Mouse (Mus musculus): ENCODE results near the gene Xrn1.
"Not testable (repeated sequence)": the region's sequence is repeated elsewhere in the genome, so short reads cannot be mapped to it uniquely, and the experiment has no call there.

Xrn1 gene

DNA sequence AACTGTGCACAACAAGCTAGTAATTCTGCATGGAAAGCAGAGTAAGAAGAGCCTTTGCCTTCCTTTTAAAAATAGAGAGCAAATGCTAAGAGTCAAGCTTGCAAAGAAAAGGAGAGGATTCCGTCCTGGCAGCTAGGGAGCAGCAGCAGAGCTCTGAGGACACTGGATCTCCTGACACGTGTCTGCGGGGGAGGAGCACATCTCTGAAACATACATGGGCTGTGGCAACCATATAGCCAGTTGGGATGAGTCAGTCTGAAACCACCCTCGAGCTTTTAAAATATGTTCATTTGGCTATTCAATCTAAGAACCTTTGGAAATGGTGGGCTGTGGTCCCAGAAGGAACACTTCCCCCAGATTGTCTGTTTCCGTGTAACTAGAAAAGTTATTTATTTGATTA, 100.3 kb downstream of the Xrn1 start:
- no peak for DNase-seq

DNA sequence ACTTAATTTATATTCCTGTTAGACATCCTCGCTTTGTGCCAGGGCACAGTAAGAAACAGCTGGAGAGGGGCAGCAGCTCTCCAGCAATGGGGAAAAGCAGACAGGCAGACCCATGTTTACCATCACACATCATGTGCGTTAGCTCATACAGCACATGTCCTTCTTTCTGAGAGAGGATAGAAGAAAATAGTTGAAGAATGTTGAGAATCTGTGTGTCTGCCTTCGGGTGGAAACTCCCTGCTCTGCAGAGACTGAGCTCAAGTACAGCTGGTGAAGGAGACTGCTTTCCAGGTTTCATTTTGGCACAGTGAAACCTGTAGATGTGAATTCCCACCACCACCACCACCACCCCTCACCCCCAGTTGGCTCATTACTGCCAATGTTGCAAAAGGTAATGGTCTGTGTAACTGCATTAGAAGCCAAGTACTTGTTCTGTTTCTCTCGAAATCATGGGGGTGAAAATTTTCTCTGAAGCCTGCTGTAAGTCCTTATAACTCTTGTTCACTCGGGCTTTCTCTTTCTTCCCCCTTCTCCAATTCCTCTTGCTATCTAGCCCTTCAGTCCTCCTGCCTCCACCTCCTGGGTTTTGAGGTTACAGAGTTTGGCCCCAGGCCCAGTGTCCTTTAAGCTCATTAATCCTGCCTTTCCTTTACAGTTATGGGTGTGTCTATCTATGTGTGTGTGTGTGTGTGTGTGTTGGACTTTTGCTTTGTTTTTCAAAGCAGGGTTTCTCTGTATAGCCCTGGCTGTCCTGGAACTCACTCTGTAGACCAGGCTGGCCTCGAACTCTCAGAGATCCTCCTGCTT, 102.1 kb downstream of the Xrn1 start:
- DNase-seq = no peak

DNA sequence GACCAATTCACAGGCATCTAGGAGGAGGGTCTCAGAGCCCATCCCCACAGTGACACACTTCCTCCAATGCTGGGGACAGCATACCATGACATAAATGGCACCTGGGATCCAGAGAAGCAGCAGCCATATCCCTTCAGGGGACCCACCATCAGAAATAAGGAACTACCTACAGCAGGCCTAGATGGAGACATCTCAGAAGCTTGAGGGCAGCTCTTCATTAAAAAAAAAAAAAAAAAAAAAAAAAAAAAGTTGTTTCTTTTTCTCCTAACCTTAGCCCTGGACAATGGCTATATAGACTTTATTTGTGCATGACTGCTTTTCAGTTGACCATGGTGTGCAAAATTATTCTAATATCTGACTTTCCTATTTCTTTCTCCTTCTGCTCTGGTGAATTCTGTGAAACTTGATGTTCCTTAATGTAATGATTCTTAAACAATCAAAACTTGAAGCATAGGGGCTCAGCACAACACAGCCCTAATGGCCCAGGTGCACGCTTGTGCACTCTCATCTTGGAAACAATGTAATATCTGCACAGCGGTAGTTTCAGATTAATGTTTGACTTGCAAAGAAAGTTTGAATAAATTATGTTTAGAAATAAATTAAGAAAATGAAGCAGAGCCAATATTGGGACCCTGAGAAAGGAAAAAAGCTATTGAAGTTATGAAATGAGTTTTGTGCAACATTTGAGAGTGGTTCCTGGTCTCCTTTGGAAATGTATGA, 108.7 kb downstream of the Xrn1 start:
- no peak for DNase-seq

DNA sequence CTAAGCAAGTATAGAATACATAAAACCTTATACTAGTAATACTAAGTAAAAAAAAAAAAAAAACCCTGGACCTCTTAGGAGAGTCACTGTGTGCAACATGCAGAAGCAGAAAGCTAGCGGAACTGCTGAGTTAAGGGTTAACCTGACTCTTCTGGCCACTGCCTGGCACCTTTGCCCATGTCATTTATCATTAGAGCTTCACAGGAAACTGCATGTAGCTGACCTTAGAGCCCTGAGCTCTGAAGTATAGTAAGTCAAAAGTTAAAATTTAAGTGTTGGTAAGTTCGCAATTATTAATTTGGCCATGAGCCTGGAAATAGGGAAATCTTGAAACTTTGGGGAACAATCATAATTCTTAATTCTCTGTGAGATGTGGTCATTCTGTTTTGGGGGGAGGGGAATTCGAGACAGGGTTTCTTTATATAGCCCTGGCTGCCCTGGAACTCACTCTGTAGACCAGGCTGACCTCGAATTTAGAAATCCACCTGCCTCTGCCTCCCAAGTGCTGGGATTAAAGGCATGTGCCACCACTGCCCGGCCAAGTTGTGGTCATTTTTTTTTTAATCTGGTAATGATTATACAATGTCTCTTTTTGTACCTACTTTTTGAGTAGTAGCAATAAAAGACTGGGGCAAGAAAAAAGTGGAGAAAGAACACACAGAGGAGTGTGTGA, 109.4 kb downstream of the Xrn1 start:
- no peak for DNase-seq

DNA sequence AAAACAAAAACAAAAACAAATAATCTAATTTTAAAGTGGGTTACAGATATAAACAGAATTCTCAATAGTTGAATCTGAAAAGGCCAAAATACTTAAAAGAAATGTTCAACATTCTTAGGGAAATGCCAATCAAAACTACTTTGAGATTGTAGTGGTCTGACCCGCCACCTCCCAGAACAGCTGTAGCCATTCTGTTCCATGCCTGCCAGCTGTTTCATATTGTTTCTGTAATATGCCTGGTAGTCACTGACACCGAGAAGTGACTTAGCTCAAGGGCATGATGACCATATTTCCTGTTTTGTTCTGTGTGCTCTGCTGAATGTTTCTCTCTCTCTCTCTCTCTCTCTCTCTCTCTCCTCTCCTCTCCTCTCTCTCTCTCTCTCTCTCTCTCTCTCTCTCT, 112.9 kb downstream of the Xrn1 start:
- no peak for DNase-seq

DNA sequence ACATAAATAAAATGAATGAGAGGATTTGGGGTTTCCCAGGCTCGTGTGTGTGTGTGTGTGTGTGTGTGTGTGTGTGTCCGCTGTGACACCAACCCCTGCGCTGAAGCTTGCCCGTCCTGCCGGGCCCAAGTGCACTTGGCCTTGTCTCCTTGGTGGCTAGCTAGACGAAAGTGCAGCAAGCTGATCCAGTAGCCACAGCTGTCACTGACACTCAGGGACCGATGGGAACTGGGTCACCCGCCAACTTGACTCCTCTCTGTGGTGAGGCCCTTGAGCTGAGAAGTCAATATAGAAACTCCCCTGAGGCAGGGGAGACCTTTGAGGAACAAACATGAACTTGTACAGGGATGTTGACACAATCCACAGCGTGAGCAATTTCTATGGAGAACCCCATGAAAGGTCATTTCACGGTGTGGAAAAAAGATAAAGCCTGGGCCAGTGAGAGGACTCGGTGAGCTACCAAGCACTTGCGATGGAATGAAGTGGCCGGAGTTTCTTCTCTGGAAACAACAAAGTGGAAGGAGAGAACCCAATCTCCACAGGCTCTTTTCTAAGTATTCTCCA, 124.3 kb downstream of the Xrn1 start:
- DNase-seq = no peak

DNA sequence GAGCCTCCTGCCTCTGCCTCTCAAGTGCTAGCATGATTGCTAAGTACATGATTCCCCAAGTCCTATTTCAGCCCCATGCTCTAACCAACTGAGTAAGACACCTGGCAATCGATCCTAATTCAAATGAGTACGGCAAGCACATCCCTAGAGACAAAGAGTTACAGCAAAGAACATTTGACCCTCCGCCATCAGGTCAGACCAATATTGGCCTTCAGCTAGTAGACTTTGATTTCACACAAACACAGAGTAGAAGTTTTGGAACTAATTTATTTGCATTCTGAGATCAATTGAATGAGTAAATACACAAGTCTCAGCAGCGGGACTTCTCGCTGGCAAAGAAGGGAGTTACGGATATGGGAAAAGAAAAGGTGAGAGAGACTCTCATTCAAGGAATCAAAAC, 130.7 kb downstream of the Xrn1 start:
- no peak for DNase-seq

DNA sequence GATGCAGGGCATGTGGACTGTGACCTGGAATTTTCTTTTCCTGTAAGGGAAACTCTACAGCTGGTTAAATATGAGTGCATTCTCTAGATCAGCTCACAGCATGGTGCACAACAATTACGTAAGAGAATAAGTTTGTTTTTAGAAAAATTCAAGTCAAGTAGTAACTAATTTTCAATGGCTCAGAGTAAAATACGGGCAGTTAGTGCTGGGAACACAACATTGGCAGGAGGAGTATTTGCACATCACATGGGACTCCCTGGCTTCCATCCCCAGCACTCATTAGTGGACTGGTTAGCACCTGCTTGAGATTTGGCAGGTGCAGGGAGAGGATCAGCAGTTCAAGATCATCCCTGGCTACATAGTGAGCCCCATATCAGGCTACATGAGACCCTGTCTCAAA, 133.1 kb downstream of the Xrn1 start:
- no peak for DNase-seq

DNA sequence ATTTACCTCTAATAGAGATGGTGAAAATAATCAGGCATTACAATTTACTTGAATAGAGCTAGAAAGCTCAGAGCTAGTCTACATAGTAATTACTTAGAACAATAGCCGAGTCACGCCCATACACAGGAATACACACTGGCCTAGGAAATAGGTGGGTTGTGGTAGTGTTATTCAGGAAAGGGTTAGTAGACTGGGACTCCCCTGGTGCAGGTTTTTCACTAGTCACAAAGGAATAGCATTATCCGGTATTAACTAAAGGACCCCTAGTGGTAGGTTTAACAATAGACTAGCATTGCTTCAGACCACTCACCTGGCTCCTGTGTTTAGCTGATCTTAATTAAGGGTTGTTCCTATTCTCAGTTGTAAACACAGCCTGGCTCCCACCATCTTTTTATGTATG, 133.9 kb downstream of the Xrn1 start:
- not testable (repeated sequence) for DNase-seq

DNA sequence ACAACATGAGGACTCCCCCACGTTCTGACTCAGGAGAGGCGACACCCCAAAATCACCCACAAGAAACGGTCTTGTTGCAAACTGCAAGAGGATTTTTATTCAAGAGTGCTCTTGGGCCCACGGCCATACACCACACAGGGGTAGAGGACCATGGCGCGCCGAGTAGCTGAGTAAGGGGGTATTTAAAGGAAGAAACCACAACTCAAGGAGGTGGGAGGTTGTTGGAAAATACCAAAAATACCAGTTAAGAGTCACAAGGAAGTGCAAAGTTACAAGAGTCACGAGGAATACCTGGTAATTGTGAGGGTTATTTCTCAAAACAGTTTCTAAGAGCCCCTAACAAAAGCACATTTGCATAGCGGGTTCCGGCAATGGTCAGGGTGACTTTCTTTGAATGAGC, 138.1 kb downstream of the Xrn1 start:
- DNase-seq = not testable (repeated sequence)

DNA sequence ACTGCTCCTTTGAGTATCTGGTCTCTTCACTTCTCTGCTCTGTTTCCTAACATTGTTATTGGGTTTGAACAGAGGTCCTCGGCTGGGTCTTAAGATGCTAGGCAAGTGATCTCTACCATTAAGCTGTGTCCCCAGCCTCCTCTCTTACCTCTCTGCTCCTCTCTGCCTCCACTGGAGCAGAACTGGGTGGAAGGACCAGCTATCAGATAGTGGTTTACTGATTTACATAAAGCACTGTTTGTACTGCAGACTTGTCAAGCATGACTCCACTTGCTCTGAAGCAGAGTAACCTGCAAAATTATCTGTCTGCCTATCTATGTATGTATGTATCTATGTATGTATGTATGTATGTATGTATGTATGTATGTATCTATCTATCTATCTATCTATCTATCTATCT, 138.7 kb downstream of the Xrn1 start:
- no peak for DNase-seq

DNA sequence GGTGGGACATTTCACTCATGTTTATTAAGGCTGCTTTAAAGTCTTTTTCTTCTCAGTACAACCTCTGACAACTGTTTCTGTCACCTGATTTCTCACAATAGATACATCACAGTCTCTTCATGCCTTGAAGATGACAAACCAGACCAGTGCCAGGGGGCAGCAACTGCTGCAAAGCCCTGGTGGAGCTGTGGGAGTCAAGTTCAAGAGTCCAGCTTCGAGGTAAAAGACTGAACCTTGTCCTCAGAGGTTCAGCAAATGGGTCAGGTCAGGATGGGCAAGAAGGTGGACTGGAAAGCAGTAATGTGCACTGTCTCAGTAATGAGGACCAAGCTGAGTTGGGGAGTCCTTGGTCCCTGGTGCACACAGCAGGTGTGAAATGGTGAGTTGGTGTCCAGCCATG, 139.8 kb downstream of the Xrn1 start:
- no peak for DNase-seq

DNA sequence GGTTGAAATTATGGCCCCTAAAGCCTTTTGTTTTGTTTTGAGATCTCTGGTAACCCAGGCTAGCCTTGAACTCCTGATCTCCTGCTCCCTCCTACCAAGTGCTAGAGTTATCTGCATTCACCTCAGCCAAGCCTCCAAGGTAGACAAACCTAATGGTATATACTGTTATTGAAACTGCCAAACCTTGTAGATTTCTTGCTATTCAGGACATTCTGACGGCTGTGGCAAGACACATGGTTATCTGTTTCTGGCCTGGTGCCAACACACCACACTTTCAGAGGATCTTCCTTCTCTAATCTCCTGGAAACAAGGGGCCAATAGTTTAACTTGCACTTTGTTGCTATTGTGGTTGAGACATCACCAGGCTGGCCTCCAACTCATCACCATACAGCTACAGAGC, 140.6 kb downstream of the Xrn1 start:
- DNase-seq = no peak

DNA sequence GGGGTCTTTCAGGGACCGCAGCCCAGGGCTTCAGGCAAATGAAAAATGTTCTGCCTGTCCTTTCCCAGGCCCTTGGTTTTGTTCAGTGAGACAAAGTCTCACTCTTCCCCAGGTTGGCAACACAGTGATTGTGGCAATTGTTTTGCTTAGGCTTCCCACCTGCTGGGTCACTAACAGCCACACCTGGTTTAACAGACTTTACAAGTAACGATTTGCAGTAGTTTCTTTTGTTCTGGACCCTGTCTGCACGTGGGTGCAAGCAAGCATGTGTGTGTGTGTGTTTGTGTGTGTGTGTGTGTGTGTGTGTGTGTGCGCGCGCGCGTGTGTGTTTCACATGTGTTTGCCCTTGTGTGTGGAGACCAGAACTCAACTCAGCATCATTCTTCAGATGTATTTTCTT, 148.3 kb downstream of the Xrn1 start:
- no peak for DNase-seq

Data from B cell, adult 2 months (primary cell).